Mouse (Mus musculus) Patski (cell line): ENCODE data around the gene Rpl26. TPM values are rescaled to one million over a fixed set of nuclear protein-coding genes. Genes with fewer than 3 reads are reported as not detected.
"Not testable (repeated sequence)": the region's sequence is repeated elsewhere in the genome, so short reads cannot be mapped to it uniquely, and the experiment has no call there.

Experiments used
- ATAC-seq: fragments of 100-300 bp; one replicate; pipeline ENCODE4 v1.8.0; 2021
- CTCF ChIA-PET: fragments of 350-600 bp; sonication (Branson Sonifier 250); formaldehyde crosslinking; loops from one replicate; lab custom pipeline; 2022; ENCODE audit warnings: inconsistent platforms; lab: Charles Lee
- POLR2A ChIA-PET: fragments of 350-600 bp; sonication (Branson Sonifier 250); formaldehyde crosslinking; loops from one replicate; lab custom pipeline; 2022; ENCODE audit warnings: antibody characterized with exemption, inconsistent platforms; lab: Charles Lee
- DNase-seq: peaks from one replicate; pipeline ENCODE4 v3.0.0-alpha.2; 2011; ENCODE audit warnings: low read depth, low spot score
- H3K27me3 ChIP-seq: fragments of 371-371 bp; one replicate; pipeline ENCODE4 v1.5.1; 2021
- CTCF ChIP-seq: fragments of 100-300 bp; IDR thresholded peaks from one replicate; pipeline ENCODE4 v1.5.1; 2021
- in situ Hi-C: fragments of 300-500 bp; cut with MboI; formaldehyde crosslinking; loops from 3 replicates; pipeline ENCODE4 v1.11.1; 2018; ENCODE audit warnings: low pct_unique_long_range_greater_than_20kb, mixed read lengths
- polyA plus RNA-seq: library from polyadenylated mRNA; unstranded; gene quantifications from one replicate; pipeline ENCODE4 v1.2.3, GENCODE M21; 2021

Rpl26 gene
- polyA plus RNA-seq, 1 experiment from 2014 or later: 909 TPM

GRCm38 (mm10) chr11:68906461-68906790, 5.0 kb downstream of the Rpl26 start:
- CTCF ChIA-PET: interaction anchor here (4.7 kb wide), 1 partner anchor 74 kb away, joined by 34 read pairs; no protein-coding TSS in a partner anchor
- H3K27me3 ChIP-seq: no peaks in the 10 kb centered on the region
- in situ Hi-C loops: loop anchor here (5.0 kb wide), 1 partner anchor 36 kb away; no protein-coding TSS in a partner anchor
- ATAC-seq: no peak
- DNase-seq: no peak
- TF ChIP-seq CTCF: no peak
- POLR2A ChIA-PET: interaction anchor here (1.4 to 2.0 kb wide), 2 partner anchors 12 to 76 kb away, joined by 3 to 6 read pairs; no protein-coding TSS in a partner anchor

GRCm38 (mm10) chr11:68907251-68907650, 5.9 kb downstream of the Rpl26 start:
- no peak for TF ChIP-seq CTCF
- ChIA-PET POLR2A (interaction anchor here (2.0 kb wide), 1 partner anchor 75 kb away, joined by 6 read pairs; no protein-coding TSS in a partner anchor), CTCF (no interaction called here)
- ATAC-seq (no peak), DNase-seq (no peak)
- H3K27me3 ChIP-seq: no peaks in the 10 kb centered on the region
- in situ Hi-C loops: loop anchor here (5.0 kb wide), 1 partner anchor 35 kb away; no protein-coding TSS in a partner anchor

- DNase-seq: no peak
- no peak for TF ChIP-seq CTCF
- ChIA-PET POLR2A (no interaction called here), CTCF (no interaction called here)
- peaks cover 2% of the 10 kb centered on the region for H3K27me3 ChIP-seq
- in situ Hi-C loops: loop anchor here (5.0 kb wide), 1 partner anchor 33 kb away; no protein-coding TSS in a partner anchor
- no peak for ATAC-seq
Observed at GRCm38 (mm10) chr11:68908846-68909503, 7.6 kb downstream of the Rpl26 start.

GRCm38 (mm10) chr11:68911531-68912177, 10.3 kb downstream of the Rpl26 start:
- TF ChIP-seq CTCF: no peak
- CTCF ChIA-PET: interaction anchor here (1.0 kb wide), 1 partner anchor 71 kb away, joined by 5 read pairs; no protein-coding TSS in a partner anchor
- in situ Hi-C loops: no loop called here
- POLR2A ChIA-PET: interaction anchor here (0.6 kb wide), 1 partner anchor 28 kb away, joined by 3 read pairs; no protein-coding TSS in a partner anchor
- no peak for DNase-seq
- no peak for ATAC-seq
- peaks cover 5% of the 10 kb centered on the region for H3K27me3 ChIP-seq

- ChIA-PET CTCF (no interaction called here), POLR2A (no interaction called here)
- in situ Hi-C loops: no loop called here
- no peak for DNase-seq
- ATAC-seq: no peak
- peaks cover 5% of the 10 kb centered on the region for H3K27me3 ChIP-seq
- no peak for TF ChIP-seq CTCF
Observed at GRCm38 (mm10) chr11:68914566-68914965, 13.2 kb downstream of the Rpl26 start.

GRCm38 (mm10) chr11:68923191-68923590, 21.8 kb downstream of the Rpl26 start:
- ATAC-seq: no peak
- POLR2A ChIA-PET: interaction anchor here (0.6 kb wide), 1 partner anchor 10 kb away, joined by 4 read pairs; no protein-coding TSS in a partner anchor
- in situ Hi-C loops: no loop called here
- no peak for DNase-seq
- peaks cover 20% of the 10 kb centered on the region for H3K27me3 ChIP-seq
- TF ChIP-seq CTCF: no peak
- CTCF ChIA-PET: interaction anchor here (1.9 kb wide), 1 partner anchor 19 kb away, joined by 6 read pairs; no protein-coding TSS in a partner anchor

- DNase-seq (no peak), ATAC-seq (no peak)
- POLR2A ChIA-PET: no interaction called here
- in situ Hi-C loops: no loop called here
- peaks cover 20% of the 10 kb centered on the region for H3K27me3 ChIP-seq
- CTCF ChIA-PET: interaction anchor here (1.9 kb wide), 1 partner anchor 20 kb away, joined by 6 read pairs; no protein-coding TSS in a partner anchor
- no peak for TF ChIP-seq CTCF
Observed at GRCm38 (mm10) chr11:68924749-68925148, 23.4 kb downstream of the Rpl26 start.

- no peak for DNase-seq
- CTCF ChIA-PET: no interaction called here
- H3K27me3 ChIP-seq: peaks cover 25% of the 10 kb centered on the region
- TF ChIP-seq CTCF: no peak
- ATAC-seq: no peak
- in situ Hi-C loops: no loop called here
- POLR2A ChIA-PET: interaction anchor here (1.5 kb wide), 1 partner anchor 13 kb away, joined by 4 read pairs; no protein-coding TSS in a partner anchor
Observed at GRCm38 (mm10) chr11:68926981-68927380, 25.6 kb downstream of the Rpl26 start, which contains the start of gene Odf4. Gene Odf4 (minus strand): TSS chr11:68927081.

GRCm38 (mm10) chr11:68929947-68930346, 28.6 kb downstream of the Rpl26 start:
- no peak for ATAC-seq
- H3K27me3 ChIP-seq: peaks cover 17% of the 10 kb centered on the region
- DNase-seq: no peak
- POLR2A ChIA-PET: no interaction called here
- TF ChIP-seq CTCF: no peak
- in situ Hi-C loops: no loop called here
- CTCF ChIA-PET: no interaction called here

GRCm38 (mm10) chr11:68933885-68934507, 32.6 kb downstream of the Rpl26 start:
- ATAC-seq (no peak), DNase-seq (no peak)
- POLR2A ChIA-PET: no interaction called here
- TF ChIP-seq CTCF: no peak
- CTCF ChIA-PET: interaction anchor here (0.9 to 2.1 kb wide), 4 partner anchors 13 to 30 kb away, joined by 3 to 8 read pairs (median 3); no protein-coding TSS in a partner anchor
- peaks cover 5% of the 10 kb centered on the region for H3K27me3 ChIP-seq
- in situ Hi-C loops: no loop called here

GRCm38 (mm10) chr11:68936951-68937350, 35.6 kb downstream of the Rpl26 start:
- DNase-seq, POLR2A ChIA-PET, H3K27me3 ChIP-seq, CTCF ChIA-PET, in situ Hi-C loops, ATAC-seq: not testable (repeated sequence)
